Mouse (Mus musculus) C2C12 (cell line): ENCODE results near the gene Pde1c.

ENCODE experiments used
- CEBPB ChIP-seq: IDR thresholded peaks from one replicate; pipeline ENCODE4 v1.6.1; 2011; ENCODE audit warnings: low read depth, mild to moderate bottlenecking, control low read depth, moderate library complexity
- CTCF ChIP-seq: IDR thresholded peaks from one replicate; pipeline ENCODE4 v1.5.1; 2011; ENCODE audit not compliant: control insufficient read depth, insufficient read depth, insufficient read length
- FOSL1 ChIP-seq: IDR thresholded peaks from one replicate; pipeline ENCODE4 v1.8.0; 2011; ENCODE audit warnings: mild to moderate bottlenecking, low read length; ENCODE audit not compliant: poor library complexity, insufficient read depth, severe bottlenecking
- MAX ChIP-seq: IDR thresholded peaks from one replicate; pipeline ENCODE4 v1.6.1; 2011; ENCODE audit warnings: mild to moderate bottlenecking, control low read depth
- MYOD1 ChIP-seq: IDR thresholded peaks from one replicate; pipeline ENCODE4 v1.6.1; 2011; ENCODE audit warnings: low read depth; ENCODE audit not compliant: control insufficient read depth, insufficient read length
- MYOG ChIP-seq: IDR thresholded peaks from one replicate; pipeline ENCODE4 v1.6.1; 2011; ENCODE audit not compliant: control insufficient read depth, insufficient read length; ENCODE audit errors: extremely low read depth
- USF1 ChIP-seq: IDR thresholded peaks from one replicate; pipeline ENCODE4 v1.6.1; 2011; ENCODE audit warnings: low read depth, mild to moderate bottlenecking, control low read depth, moderate library complexity

GRCm38 (mm10) chr6:56532257-56532656, 36.6 kb downstream of the Pde1c start:
- no peak for TF ChIP-seq CTCF
- TF ChIP-seq USF1, result no peak
- no peak for TF ChIP-seq MAX
- TF ChIP-seq CEBPB, result no peak
- no peak for TF ChIP-seq MYOD1
- no peak for TF ChIP-seq MYOG
- TF ChIP-seq FOSL1, result no peak
